9 mouse cellular contexts compared by ENCODE assay signal in genomic region chr7:99467916-99468282, GRCm38 (mm10). TPM values are rescaled to one million over a fixed set of nuclear protein-coding genes. Genes with fewer than 3 reads are reported as not detected.
DNase-seq lines count a peak whose midpoint lies in the region; ATAC-seq and TF ChIP-seq lines count a peak whose summit lies in the region.
"Had no signal": no experiment of that assay in that cellular context is flagged by ENCODE, and none has a peak within 500 bp of the region (broad histone marks: within the 10 kb centered on the region; RNA-seq: fewer than 3 reads in every experiment).

No protein-coding gene starts in this region.

- peaks cover 25% of the 10 kb centered on the region for H3K4me1 ChIP-seq in forebrain, embryonic 14.5 days (ENCODE audit: control insufficient read depth, insufficient read depth, low read length)
- H3K4me1 ChIP-seq in intestine, embryonic 15.5 days (replicated peaks) = peaks cover 27% of the 10 kb centered on the region
- H3K4me1 ChIP-seq in liver, embryonic 15.5 days (replicated peaks) = peaks cover 35% of the 10 kb centered on the region
- H3K4me1 ChIP-seq in neural tube, embryonic 12.5 days = peaks cover 41% of the 10 kb centered on the region

- H3K4me2 ChIP-seq in forebrain, embryonic 14.5 days (ENCODE audit: low read length) = peak overlapping the region; percentile 74
- peak overlapping the region; percentile 86 for H3K4me2 ChIP-seq in intestine, embryonic 15.5 days (replicated peaks)
- peak overlapping the region; percentile 80 for H3K4me2 ChIP-seq in liver, embryonic 15.5 days
- H3K4me2 ChIP-seq in neural tube, embryonic 12.5 days (replicated peaks) = peak overlapping the region; percentile 86

- no peaks in the 10 kb centered on the region for H3K9me3 ChIP-seq in forebrain, embryonic 14.5 days (replicated peaks; ENCODE audit: control insufficient read depth, low read length)
- H3K9me3 ChIP-seq in intestine, embryonic 15.5 days = no peaks in the 10 kb centered on the region
- H3K9me3 ChIP-seq in liver, embryonic 15.5 days (replicated peaks) = no peaks in the 10 kb centered on the region
- H3K9me3 ChIP-seq in neural tube, embryonic 12.5 days = no peaks in the 10 kb centered on the region

- DNase-seq in gastrocnemius, adult 2 months = peak; percentile 46
- no peak for DNase-seq in gastrocnemius, postnatal 36 days
- DNase-seq in brain, adult 2 months (ENCODE audit: low read depth, low spot score) = peak; percentile 94
- DNase-seq in forebrain, embryonic 14.5 days (ENCODE audit: low spot score) = peak; percentile 54

- H3K9ac ChIP-seq in forebrain, embryonic 14.5 days (ENCODE audit: low read length) = peak overlapping the region; percentile 72
- peak overlapping the region; percentile 70 for H3K9ac ChIP-seq in intestine, embryonic 15.5 days
- 0 out of 2 replicates have a peak overlapping the region, but pooled peaks have one; percentile 25 for H3K9ac ChIP-seq in liver, embryonic 15.5 days
- H3K9ac ChIP-seq in neural tube, embryonic 12.5 days = peak overlapping the region; percentile 72

- TF ChIP-seq CTCF in gastrocnemius, adult 2 months (IDR thresholded peaks at IDR 0.05) = no peak

- H3K4me3 ChIP-seq in gastrocnemius, adult 2 months = peak overlapping the region; percentile 73
- H3K4me3 ChIP-seq in forebrain, embryonic 14.5 days (ENCODE audit: low read depth, low read length) = peak overlapping the region; percentile 44
- peak overlapping the region; percentile 54 for H3K4me3 ChIP-seq in intestine, embryonic 15.5 days (replicated peaks)
- peak overlapping the region; percentile 57 for H3K4me3 ChIP-seq in liver, embryonic 15.5 days (replicated peaks)
- H3K4me3 ChIP-seq in neural tube, embryonic 12.5 days = peak overlapping the region; percentile 46

- ATAC-seq in forebrain, embryonic 14.5 days = no peak
- ATAC-seq in intestine, embryonic 15.5 days = no peak
- ATAC-seq in liver, embryonic 15.5 days (ENCODE audit: insufficient read depth) = peak; percentile 24; the same call in 1 of the 2 replicates
- no peak for ATAC-seq in neural tube, embryonic 12.5 days (ENCODE audit: low FRiP score, low read depth)
- ATAC-seq in monocyte, adult 5-6 weeks (replicated peaks; ENCODE audit: insufficient number of reproducible peaks, low FRiP score, low TSS enrichment, poor library complexity, severe bottlenecking) = no peak

- H3K27me3 ChIP-seq in forebrain, embryonic 14.5 days (replicated peaks; ENCODE audit: control insufficient read depth, insufficient read depth, low read length) = no peaks in the 10 kb centered on the region
- H3K27me3 ChIP-seq in intestine, embryonic 15.5 days (replicated peaks) = no peaks in the 10 kb centered on the region; the same call in 1 of the 2 replicates
- peaks cover 57% of the 10 kb centered on the region for H3K27me3 ChIP-seq in liver, embryonic 15.5 days
- H3K27me3 ChIP-seq in neural tube, embryonic 12.5 days (replicated peaks) = no peaks in the 10 kb centered on the region
- H3K27me3 ChIP-seq: CH12.LX had no signal

- peaks cover 8% of the 10 kb centered on the region for H3K36me3 ChIP-seq in forebrain, embryonic 14.5 days (ENCODE audit: control insufficient read depth, insufficient read depth, low read length)
- H3K36me3 ChIP-seq in intestine, embryonic 15.5 days = 0 out of 2 replicates have a peak, but pooled peaks cover 2% of the 10 kb centered on the region
- peaks cover 1% of the 10 kb centered on the region for H3K36me3 ChIP-seq in liver, embryonic 15.5 days (replicated peaks)
- H3K36me3 ChIP-seq in neural tube, embryonic 12.5 days = peaks cover 15% of the 10 kb centered on the region

- WGBS in forebrain, embryonic 14.5 days = 24% methylated on average over 11 of the region's 11 CpGs
- 16% methylated on average over 11 of the region's 11 CpGs for WGBS in intestine, embryonic 15.5 days
- WGBS in liver, embryonic 15.5 days (ENCODE audit: insufficient replicate concordance) = 2% methylated on average over 9 of the region's 11 CpGs
- 23% methylated on average over 11 of the region's 11 CpGs for WGBS in neural tube, embryonic 12.5 days

- H3K27ac ChIP-seq in gastrocnemius, adult 2 months = peak overlapping the region; percentile 54; the same call in 1 of the 2 replicates
- peak overlapping the region; percentile 89 for H3K27ac ChIP-seq in forebrain, embryonic 14.5 days (ENCODE audit: low read depth, low read length)
- peak overlapping the region; percentile 90 for H3K27ac ChIP-seq in intestine, embryonic 15.5 days
- peak overlapping the region; percentile 72 for H3K27ac ChIP-seq in liver, embryonic 15.5 days (replicated peaks)
- H3K27ac ChIP-seq in neural tube, embryonic 12.5 days = peak overlapping the region; percentile 72; the same call in 1 of the 2 replicates

- intact Hi-C loops in gastrocnemius, adult 2 months (cut with DNase I) = no loop called here
- intact Hi-C loops in gastrocnemius, postnatal 36 days (cut with DNase I) = no loop called here

RNA-seq across cellular contexts. Expression of gene Klhl35, which starts 2.1 kb away (rescaled TPM):
- not detected for total RNA-seq in gastrocnemius, adult 2 months (2021)
- total RNA-seq in gastrocnemius, postnatal 36 days (2021) = not detected
- polyA plus RNA-seq in forebrain, embryonic 14.5 days (2014; fragmentation: Nextera tagmentation; extraction: Ambion mirVana) = 3.8 and 4.5 TPM in 2 replicates
- polyA plus RNA-seq in intestine, embryonic 15.5 days (2015; fragmentation: Nextera tagmentation; extraction: Ambion mirVana) = 0.49 and 0.62 TPM in 2 replicates
- 0.06 and 0.09 TPM in 2 replicates for polyA plus RNA-seq in liver, embryonic 15.5 days (2015; fragmentation: Nextera tagmentation; extraction: Ambion mirVana)
- 41.1 and 46.9 TPM in 2 replicates for polyA plus RNA-seq in neural tube, embryonic 12.5 days (2016; fragmentation: Nextera tagmentation; extraction: Ambion mirVana)
- total RNA-seq in monocyte, adult 5-6 weeks (2017) = 0.49 to 1.6 TPM in 2 of 3 replicates, not detected in the other
- total RNA-seq: CH12.LX had no signal

RNA-seq across cellular contexts. Expression of gene Rps3, which starts 15.6 kb away (rescaled TPM):
- 100 to 1,000 TPM; 242 to 287 TPM for total RNA-seq in gastrocnemius, adult 2 months (2021)
- total RNA-seq in gastrocnemius, postnatal 36 days (2021) = 100 to 1,000 TPM; 210 to 242 TPM
- polyA plus RNA-seq in forebrain, embryonic 14.5 days (2014; fragmentation: Nextera tagmentation; extraction: Ambion mirVana) = 577 and 687 TPM in 2 replicates
- 810 and 875 TPM in 2 replicates for polyA plus RNA-seq in intestine, embryonic 15.5 days (2015; fragmentation: Nextera tagmentation; extraction: Ambion mirVana)
- polyA plus RNA-seq in liver, embryonic 15.5 days (2015; fragmentation: Nextera tagmentation; extraction: Ambion mirVana) = 380 and 449 TPM in 2 replicates
- 536 and 541 TPM in 2 replicates for polyA plus RNA-seq in neural tube, embryonic 12.5 days (2016; fragmentation: Nextera tagmentation; extraction: Ambion mirVana)
- total RNA-seq in monocyte, adult 5-6 weeks (2017) = 1,253 to 1,571 TPM (median 1,557 TPM) in 3 replicates

Comparison
In these comparisons a context has a peak if more than half of its experiments do, and no peak if none do; other contexts are left out.
1. DNase-seq: peak in gastrocnemius, adult 2 months (single experiment), brain, adult 2 months (single experiment) and forebrain, embryonic 14.5 days (single experiment); none in gastrocnemius, postnatal 36 days (0 of 2).
2. Peak in every context shown above with its lines, with median percentiles within 50 percentile points of each other: H3K27ac ChIP-seq, H3K4me3 ChIP-seq, H3K4me2 ChIP-seq and H3K9ac ChIP-seq.